Mouse (Mus musculus): ENCODE data around the gene Dhrs7b.

GRCm38 (mm10) chr11:60826700-60827099 is 3.7 kb upstream of the Dhrs7b start:
- no peak for TF ChIP-seq CTCF (IDR thresholded peaks at IDR 0.05; ENCODE audit: low read depth, low read length)
- no peak for TF ChIP-seq POLR2A (IDR thresholded peaks at IDR 0.05; ENCODE audit: insufficient read depth, low read length)

All from ES-Bruce4 (cell line).